Mouse (Mus musculus) heart, adult 2 months (tissue): ENCODE data around the gene Nup205.
"Not testable (repeated sequence)": the region's sequence is repeated elsewhere in the genome, so short reads cannot be mapped to it uniquely, and the experiment has no call there.

Source experiments
- CTCF ChIP-seq: fragments of 200-600 bp; IDR thresholded peaks from 2 replicates; pipeline ENCODE4 v1.8.1; 2022; ENCODE audit warnings: antibody characterized with exemption, mild to moderate bottlenecking, moderate library complexity
- EP300 ChIP-seq: fragments of 200-500 bp; IDR thresholded peaks from 2 replicates; pipeline ENCODE4 v1.6.1; 2011; ENCODE audit warnings: low read depth, low read length, control low read depth; ENCODE audit not compliant: insufficient read depth
- POLR2A ChIP-seq: fragments of 200-500 bp; IDR thresholded peaks from 2 replicates; pipeline ENCODE4 v1.6.1; 2011; ENCODE audit warnings: mild to moderate bottlenecking, low read depth, low read length, control low read depth; ENCODE audit not compliant: insufficient read depth

GRCm38 (mm10) chr6:35172028-35172427 lies 5.2 kb upstream of the Nup205 start:
- not testable (repeated sequence) for TF ChIP-seq EP300, POLR2A
- TF ChIP-seq CTCF = peak; percentile 48
